Mouse (Mus musculus): ENCODE measurements around the gene 9230112D13Rik.

Gene 9230112D13Rik

DNA sequence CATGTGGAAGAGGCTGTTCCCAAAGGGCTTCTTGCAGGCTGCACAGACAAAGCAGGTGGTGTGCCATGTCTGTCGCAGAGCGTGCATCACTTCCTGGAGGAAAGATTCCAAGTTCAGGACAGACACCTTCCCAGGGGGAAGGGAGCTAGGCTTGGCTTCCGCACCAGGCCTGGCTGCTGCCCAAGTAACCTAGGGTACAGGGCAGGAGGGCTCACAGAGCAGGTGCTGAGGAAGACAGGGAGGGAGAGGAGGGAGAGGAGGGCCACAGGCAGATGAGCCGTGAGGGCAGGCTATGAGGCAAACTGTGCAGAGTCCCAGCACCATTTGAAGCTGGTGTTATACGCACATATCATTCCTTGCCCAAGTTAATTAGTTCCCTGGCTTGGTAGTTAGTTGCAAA lies 19.3 kb upstream of the 9230112D13Rik start:
- no peak for DNase-seq (ENCODE audit: low read depth, low spot score)

- DNase-seq (ENCODE audit: low read depth, low spot score), result peak; percentile 17
Observed at GRCm38 (mm10) chr14:34540685-34541162, 18.1 kb upstream of the 9230112D13Rik start.

DNA sequence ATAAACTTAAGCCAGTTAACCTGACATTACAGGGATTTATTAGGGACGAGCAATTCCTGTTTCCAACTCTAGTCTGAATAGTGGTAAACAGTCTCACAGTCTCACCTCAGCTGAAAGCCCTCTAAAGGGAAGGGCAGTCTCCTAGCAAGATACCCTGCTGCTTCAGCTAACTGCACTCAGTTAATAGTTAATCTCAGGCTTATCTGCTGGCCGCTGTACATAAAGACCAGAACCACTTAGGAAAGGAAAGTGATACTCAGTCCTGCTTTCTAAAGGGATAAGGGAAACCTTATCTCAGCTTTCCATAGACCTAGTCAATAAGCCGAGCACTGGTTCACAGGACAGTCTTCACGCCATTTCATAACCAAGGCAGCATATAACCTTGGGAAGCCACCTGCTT lies 13.3 kb upstream of the 9230112D13Rik start:
- no peak for DNase-seq (ENCODE audit: low read depth, low spot score)

GRCm38 (mm10) chr14:34533537-34533936 lies 10.9 kb upstream of the 9230112D13Rik start:
- no peak for DNase-seq (ENCODE audit: low read depth, low spot score)

GRCm38 (mm10) chr14:34532536-34532935 lies 9.9 kb upstream of the 9230112D13Rik start:
- DNase-seq (ENCODE audit: low read depth, low spot score), result no peak

- DNase-seq (ENCODE audit: low read depth, low spot score), result no peak
Observed at GRCm38 (mm10) chr14:34528804-34529203, 6.2 kb upstream of the 9230112D13Rik start.

DNA sequence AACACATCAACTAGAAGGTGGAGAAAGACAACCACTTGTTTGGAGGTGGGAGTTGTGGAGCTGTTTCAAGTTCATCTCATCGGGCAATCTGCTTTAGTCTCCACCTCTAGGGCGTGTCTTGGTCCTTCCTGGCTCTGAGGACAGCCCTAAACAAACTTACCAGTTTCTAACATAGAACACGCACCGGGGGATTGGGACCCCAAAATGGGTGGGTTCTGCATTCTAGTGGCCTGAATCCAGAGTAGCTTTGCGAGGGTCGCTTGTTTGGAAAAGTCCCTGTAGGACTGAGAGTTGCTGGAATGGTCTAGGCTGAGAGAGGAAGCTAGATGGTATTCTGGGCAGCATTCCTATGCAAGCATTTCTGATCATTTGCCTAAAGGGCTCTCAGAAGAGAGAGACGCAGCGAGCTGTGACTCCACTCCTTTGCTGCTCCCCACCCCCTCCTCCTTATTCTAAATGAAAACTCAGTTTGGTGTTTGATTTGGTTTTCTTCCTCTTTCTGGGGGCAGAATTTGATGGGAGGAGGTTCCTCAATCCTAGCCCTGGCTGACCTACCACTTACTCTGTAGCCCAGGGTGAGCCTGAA lies 4.5 kb downstream of the 9230112D13Rik start:
- no peak for DNase-seq (ENCODE audit: low read depth, low spot score)

DNA sequence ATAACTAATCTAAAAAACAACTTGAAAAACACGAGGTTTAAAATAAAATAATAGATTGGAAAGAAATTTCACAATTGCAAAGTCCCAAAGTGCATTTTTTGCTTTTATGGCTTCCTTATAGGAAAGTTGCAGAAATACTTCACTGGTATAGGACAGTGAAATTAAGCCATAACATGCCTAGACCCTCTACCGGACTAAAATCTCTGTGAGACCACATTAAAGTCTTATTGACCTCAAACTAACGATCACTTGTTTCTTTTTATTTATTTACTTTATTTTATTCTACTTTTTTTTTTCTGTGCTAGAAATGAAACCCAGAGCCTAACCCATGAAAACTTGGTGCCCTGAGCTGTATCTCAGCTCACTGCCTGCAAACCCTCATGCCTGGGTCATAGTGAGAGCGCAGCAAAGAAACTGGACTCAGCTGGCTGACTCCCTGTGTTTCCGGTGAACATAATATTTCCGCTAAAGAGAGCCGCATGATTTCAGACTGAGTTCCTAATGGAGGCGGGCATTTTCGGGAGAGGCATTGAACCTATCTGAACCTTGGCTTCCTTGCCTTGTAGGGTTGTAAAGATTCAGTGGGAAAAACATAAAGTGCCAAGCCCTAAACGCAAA lies 5.5 kb downstream of the 9230112D13Rik start:
- no peak for DNase-seq (ENCODE audit: low read depth, low spot score)

DNA sequence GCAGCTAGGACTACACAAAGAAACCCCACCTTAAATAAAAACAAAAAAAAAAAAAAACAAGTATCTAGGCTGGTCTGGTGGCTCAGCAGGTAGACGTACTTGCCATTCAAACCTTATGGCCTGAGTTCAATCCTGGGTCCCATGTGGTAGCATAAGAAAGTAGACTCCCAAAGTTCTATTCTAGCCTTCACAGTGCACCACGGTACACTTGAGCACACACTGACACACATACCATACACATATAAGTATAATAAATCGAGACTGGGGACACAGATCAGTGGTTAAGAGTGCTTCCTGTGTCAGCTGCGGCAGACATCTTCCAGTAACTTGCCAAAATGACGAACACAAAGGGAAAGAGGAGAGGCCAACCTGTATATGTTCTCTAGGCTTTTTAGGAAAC lies 6.7 kb downstream of the 9230112D13Rik start:
- DNase-seq (ENCODE audit: low read depth, low spot score), result no peak

DNA sequence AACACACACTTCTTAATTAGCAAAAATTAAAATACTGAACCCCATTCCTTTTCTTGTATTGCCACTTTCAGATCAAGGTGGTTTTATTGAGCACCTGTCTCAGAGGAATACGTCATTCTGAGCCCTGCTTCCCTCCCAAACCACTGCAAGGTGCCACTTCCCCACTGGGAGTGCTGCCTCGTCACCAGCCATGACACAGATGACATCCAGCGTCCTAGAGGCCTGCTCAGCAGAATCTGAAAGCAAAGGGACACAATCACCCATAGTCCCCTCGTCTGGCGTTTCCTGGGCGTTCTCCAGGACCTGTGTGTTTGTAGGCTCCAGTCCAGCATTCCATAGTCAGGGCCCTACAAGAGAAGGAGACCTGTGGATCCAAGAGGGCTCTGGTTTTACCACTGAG lies 8.5 kb downstream of the 9230112D13Rik start:
- no peak for DNase-seq (ENCODE audit: low read depth, low spot score)

- no peak for DNase-seq (ENCODE audit: low read depth, low spot score)
Observed at GRCm38 (mm10) chr14:34512602-34513001, 10.0 kb downstream of the 9230112D13Rik start.

- no peak for DNase-seq (ENCODE audit: low read depth, low spot score)
Observed at GRCm38 (mm10) chr14:34511901-34512300, 10.7 kb downstream of the 9230112D13Rik start.

- no peak for DNase-seq (ENCODE audit: low read depth, low spot score)
Observed at GRCm38 (mm10) chr14:34508842-34509439, 13.7 kb downstream of the 9230112D13Rik start.

DNA sequence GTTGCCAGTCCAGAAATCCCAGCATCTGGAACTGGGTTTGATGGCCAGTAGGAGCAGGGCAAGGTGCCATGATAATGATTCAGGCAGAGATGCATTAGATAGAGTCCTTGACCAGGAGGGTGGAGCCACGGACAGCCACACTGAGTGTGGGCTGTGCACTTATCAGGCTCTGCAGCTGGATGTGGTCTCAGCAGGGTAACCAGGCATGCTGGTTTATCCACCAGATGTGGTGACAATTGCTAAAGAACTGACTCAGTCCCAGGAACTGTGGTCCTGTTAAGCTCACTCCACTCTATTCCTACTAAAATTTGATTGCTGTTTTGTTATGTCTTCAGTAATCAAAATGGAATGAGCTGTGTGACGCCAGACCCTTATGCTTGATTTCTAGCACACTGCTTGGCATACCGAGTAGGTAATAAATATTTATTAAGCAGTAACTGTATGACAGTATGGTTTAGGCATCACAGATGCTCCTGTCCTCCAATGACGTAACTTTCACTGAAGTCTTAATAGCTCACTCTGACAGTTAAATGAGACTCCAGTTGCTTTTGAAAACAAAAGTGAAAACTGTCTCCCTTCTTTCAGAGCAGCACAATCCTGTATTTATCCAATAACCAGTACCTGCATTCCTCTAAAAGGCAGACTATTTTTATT lies 14.3 kb downstream of the 9230112D13Rik start:
- no peak for DNase-seq (ENCODE audit: low read depth, low spot score)

GRCm38 (mm10) chr14:34505309-34505708 lies 17.3 kb downstream of the 9230112D13Rik start:
- no peak for DNase-seq (ENCODE audit: low read depth, low spot score)

- DNase-seq (ENCODE audit: low read depth, low spot score), result no peak
Observed at GRCm38 (mm10) chr14:34504377-34504776, 18.2 kb downstream of the 9230112D13Rik start.

GRCm38 (mm10) chr14:34503759-34504158 lies 18.8 kb downstream of the 9230112D13Rik start:
- no peak for DNase-seq (ENCODE audit: low read depth, low spot score)

DNA sequence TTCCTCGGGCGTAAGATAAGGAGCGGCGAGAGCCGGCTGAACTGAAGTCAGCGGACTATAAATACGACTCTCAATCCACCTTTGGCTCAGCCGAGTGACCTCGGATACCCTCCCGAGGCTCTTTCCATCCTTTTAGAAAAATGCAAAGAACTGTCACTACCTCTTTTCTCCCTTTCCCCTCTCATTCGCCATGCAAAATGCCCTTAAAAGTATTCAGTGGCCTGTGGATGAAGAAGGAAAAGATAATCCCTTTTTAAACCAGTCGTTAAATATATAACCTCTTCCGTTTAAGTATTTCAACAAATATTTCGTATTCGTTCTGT lies 19.3 kb downstream of the 9230112D13Rik start, which contains the start of gene Bmpr1a:
Bmpr1a (minus strand) TSS at position 17 of the 323 bp plus-strand sequence.
- DNase-seq (ENCODE audit: low read depth, low spot score), result no peak

DNA sequence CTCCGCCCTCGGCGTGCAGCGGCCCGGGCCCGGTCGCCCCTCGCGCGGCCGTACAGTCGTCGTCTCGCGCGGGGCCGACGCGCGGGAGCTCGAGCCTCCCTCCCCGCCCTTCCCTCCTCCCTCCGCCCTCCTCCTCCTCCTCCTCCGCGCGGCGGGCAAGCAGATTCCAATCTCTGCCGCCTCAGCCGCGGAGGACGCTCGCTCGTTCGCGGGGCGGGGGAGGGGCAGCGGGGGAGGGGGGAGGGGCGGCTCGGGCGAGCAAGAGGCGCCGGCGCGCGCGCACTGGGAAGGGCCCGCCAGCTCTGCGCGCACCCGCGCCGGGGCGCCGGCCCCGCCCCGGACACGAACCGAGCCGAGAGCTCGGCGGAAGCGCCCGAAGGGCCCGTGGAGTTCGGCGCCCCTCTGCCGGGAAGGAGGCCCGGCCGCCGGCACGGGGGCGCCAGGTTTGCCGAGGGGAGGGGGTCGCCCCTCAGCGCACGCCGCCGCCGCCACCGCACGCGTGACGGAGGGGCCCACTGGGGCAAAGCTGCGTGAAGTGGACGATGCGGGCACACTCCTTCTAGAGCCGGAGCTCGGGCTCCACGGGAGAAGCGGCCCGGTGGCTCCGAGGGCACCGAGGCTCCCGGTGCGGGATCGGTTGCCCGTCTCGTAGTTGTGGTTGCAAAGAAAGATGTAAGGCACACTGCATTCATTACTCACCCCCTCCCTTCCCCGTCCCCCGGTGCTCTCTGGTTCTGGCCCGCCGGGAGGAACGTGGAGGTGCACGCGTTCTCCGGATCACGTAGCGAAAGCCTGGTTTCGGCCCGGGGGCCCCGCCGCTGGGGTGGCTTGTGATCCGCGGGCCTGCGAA lies 19.9 kb downstream of the 9230112D13Rik start:
- peak; percentile 91 for DNase-seq (ENCODE audit: low read depth, low spot score)

- DNase-seq (ENCODE audit: low read depth, low spot score), result peak; percentile 56
Observed at GRCm38 (mm10) chr14:34501804-34502474, 20.7 kb downstream of the 9230112D13Rik start.

DNA sequence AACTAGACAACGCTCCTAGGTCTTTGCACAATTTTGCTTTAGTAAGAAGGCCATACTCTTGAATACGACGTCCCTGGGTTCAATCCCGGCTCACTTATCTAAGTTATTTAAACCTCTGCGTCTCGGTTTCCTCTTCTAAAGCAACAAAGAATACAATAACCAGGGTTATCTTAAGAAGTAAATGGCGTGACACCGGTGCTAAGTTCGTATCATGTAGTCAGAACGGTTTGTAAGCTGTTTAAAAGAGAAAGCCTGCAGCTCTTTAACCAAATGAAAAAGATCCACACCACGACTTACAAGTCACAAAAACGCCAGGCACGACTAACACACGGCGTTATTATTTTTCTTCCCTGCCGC lies 21.2 kb downstream of the 9230112D13Rik start:
- DNase-seq (ENCODE audit: low read depth, low spot score), result no peak
